Mouse (Mus musculus) lung, embryonic 15.5 days (tissue): ENCODE results near the gene Alg12. TPM values are rescaled to one million over a fixed set of nuclear protein-coding genes. Genes with fewer than 3 reads are reported as not detected.

Experiments used
- ATAC-seq: fragments of 200-750 bp; cut with Nextera tagmentation; 2 replicates; pipeline ENCODE4 v1.8.0; 2017; ENCODE audit warnings: moderate number of reproducible peaks, borderline replicate concordance; ENCODE audit not compliant: low FRiP score, low TSS enrichment; ENCODE audit errors: extremely low read depth
- H3K27ac ChIP-seq: fragments of 300-500 bp; sonication (generic); 2 replicates; pipeline ENCODE4 v1.5.1; 2015; ENCODE audit warnings: moderate library complexity, mild to moderate bottlenecking, inconsistent platforms
- H3K27me3 ChIP-seq: fragments of 300-500 bp; sonication (generic); 2 replicates; pipeline ENCODE4 v1.6.1; 2015; ENCODE audit warnings: inconsistent platforms
- H3K36me3 ChIP-seq: fragments of 300-500 bp; sonication (generic); 2 replicates; pipeline ENCODE4 v1.6.1; 2015; ENCODE audit warnings: inconsistent platforms
- H3K4me1 ChIP-seq: fragments of 300-500 bp; sonication (generic); 2 replicates; pipeline ENCODE4 v1.6.1; 2015; ENCODE audit warnings: inconsistent platforms
- H3K4me2 ChIP-seq: fragments of 300-500 bp; sonication (generic); 2 replicates; pipeline ENCODE4 v1.6.1; 2015; ENCODE audit warnings: inconsistent platforms, mild to moderate bottlenecking, moderate library complexity
- H3K4me3 ChIP-seq: fragments of 300-500 bp; sonication (generic); 2 replicates; pipeline ENCODE4 v1.5.1; 2015; ENCODE audit warnings: mild to moderate bottlenecking, inconsistent platforms
- H3K9ac ChIP-seq: fragments of 300-500 bp; sonication (generic); 2 replicates; pipeline ENCODE4 v1.6.1; 2015; ENCODE audit warnings: inconsistent platforms
- H3K9me3 ChIP-seq: fragments of 300-500 bp; sonication (generic); 2 replicates; pipeline ENCODE4 v1.6.1; 2016; ENCODE audit warnings: inconsistent platforms
- WGBS: fragments of 180-500 bp; shearing (Covaris S2); methylation state at CpG from one replicate; pipeline ENCODE4 v1.1.7; 2015; 5-methylcytosine and 5-hydroxymethylcytosine counted together
- polyA plus RNA-seq: library from polyadenylated mRNA; unstranded; fragments of >200 nt; fragmentation: Nextera tagmentation; extraction: Ambion mirVana; gene quantifications from 2 replicates; pipeline ENCODE4 v1.2.1, GENCODE M21; 2015

Alg12 gene
- 11.7 and 14.4 TPM in 2 replicates for polyA plus RNA-seq

DNA sequence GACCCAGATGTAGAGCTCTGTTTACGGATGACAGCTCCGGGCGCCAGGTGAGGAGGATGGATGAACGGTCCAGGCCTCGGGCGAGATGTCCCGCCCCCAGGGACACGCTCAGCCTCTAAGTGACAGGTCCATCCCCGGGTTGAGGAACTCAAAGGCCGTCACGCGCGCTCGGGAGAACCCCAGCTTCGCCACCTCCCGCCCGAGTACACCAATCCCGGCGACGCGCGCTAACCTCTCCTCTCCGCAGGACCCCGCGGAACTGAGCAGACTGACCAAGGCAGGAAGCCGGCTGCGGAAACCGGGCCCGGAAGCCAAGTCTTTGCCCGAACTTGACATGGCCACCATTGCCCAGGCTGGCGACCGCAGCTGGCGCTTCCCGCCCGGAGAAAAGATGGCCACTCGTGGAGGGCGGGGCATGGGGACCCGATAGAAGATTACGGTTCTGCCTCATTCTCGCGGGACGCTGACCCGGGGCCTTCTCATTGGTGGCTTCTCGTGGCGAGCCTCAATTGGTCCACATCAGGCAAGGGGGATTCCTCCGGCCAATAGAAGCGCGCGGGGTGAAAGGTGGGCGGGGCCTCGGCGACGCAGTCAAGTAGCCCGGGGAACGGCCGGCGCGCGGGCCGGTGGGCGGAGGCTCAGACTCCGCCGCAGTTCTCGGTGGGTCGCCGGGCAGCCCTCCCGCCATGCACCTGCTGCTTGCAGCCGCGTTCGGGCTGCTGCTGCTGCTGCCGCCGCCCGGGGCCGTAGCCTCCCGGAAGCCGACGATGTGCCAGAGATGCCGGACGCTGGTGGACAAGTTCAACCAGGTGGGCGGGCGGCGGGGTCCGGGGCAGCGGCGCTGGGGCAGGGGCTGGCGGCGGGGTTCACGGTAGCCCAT lies at the start of gene Alg12, which contains the start of gene Creld2:
Gene Alg12, minus strand, starts transcription at position 293 of the 880 bp plus-strand sequence.
Gene Creld2, plus strand, starts transcription at position 621 of the 880 bp plus-strand sequence.
- Histone ChIP-seq H3K4me1 (peaks cover 20% of the 10 kb centered on the region), H3K4me3 (peak within 1 kb of the TSS; percentile 85), H3K27ac (peak within 1 kb of the TSS; percentile 68), H3K27me3 (no peaks in the 10 kb centered on the region), H3K9me3 (no peaks in the 10 kb centered on the region), H3K36me3 (peaks cover 26% of the 10 kb centered on the region), H3K4me2 (peak within 1 kb of the TSS; percentile 88), H3K9ac (peak within 1 kb of the TSS; percentile 78)
- WGBS = under 1% methylated on average over 85 of the region's 88 CpGs
- peak; percentile 98 for ATAC-seq

DNA sequence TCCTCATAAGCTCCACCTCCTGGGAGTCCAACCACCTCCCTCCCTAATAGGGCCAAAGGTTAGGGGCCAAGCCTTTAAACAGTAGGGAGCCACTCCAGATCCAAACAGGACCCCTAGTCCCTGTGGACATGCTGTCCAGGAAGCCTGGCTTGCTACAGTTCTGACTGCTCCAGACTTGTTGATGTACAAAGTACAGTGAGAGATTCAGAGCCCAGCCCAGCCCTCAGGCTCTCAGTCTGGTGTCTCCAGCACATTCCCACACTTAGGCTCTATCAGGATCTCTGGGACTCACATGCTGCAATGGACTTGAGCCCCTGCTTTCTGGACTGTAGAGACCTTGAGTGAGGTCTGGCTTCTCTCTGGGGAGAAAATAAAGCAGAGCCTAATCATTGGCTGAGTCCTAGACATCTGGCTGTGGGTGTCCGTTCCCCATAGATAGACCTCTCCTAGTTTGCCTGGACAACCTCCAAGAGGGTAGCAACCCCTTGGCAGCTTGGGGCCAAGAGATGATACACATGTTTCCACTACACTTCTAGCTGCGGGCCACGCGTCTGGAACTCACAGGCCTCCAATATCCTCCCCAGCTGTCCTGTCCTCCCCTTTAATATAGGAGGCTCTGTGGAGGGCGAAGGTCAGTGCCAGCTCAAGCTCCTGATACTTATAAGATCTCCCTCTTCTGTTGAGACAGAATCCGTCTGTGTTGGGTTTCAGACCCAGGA lies 49.1 kb upstream of the Alg12 start:
- H3K27me3 ChIP-seq = no peaks in the 10 kb centered on the region
- H3K4me2 ChIP-seq = no peak overlapping the region
- H3K4me3 ChIP-seq = no peak overlapping the region
- ATAC-seq = no peak
- H3K36me3 ChIP-seq = peaks cover 23% of the 10 kb centered on the region
- H3K9ac ChIP-seq = no peak overlapping the region
- H3K4me1 ChIP-seq = peaks cover 46% of the 10 kb centered on the region
- peak overlapping the region; percentile 64 for H3K27ac ChIP-seq
- no peaks in the 10 kb centered on the region for H3K9me3 ChIP-seq
- 79% methylated on average over 6 of the region's 6 CpGs for WGBS

DNA sequence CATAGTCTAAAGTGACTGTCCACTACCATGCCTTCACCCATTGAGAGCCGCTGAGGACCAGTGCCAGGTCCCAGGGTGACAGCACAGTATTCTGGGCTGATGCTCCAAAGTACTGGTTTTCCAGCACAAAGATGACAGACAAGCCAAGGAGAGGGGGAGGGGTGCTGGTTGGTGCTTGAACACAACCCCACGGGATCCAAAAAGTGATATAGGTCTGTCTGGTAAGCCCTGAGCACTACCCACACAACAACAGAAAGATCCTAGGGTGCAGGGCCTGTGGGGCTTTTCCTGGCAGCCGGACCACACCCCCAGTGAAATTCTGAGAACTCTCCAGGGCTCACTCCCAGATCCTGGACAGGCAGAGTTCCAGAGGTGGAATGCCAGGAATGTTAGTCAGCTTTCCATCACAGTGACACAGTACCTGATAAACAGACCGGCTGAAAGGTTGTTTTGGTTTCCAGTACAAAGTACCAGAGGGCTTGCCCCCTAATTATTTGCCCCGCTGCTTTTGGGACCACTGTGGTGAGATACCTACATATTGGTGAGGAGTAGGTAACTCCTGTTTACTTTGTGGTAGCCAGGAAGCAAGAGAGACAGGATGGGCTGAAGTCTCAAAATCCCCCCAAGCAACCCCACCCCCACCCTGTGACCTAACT lies 48.4 kb upstream of the Alg12 start:
- peaks cover 23% of the 10 kb centered on the region for H3K36me3 ChIP-seq
- H3K4me1 ChIP-seq = peaks cover 46% of the 10 kb centered on the region
- H3K27ac ChIP-seq = peak overlapping the region; percentile 64
- 13% methylated on average over 5 of the region's 5 CpGs for WGBS
- H3K4me3 ChIP-seq = no peak overlapping the region
- H3K9ac ChIP-seq = no peak overlapping the region
- no peaks in the 10 kb centered on the region for H3K9me3 ChIP-seq
- ATAC-seq = no peak
- H3K27me3 ChIP-seq = no peaks in the 10 kb centered on the region
- H3K4me2 ChIP-seq = no peak overlapping the region

DNA sequence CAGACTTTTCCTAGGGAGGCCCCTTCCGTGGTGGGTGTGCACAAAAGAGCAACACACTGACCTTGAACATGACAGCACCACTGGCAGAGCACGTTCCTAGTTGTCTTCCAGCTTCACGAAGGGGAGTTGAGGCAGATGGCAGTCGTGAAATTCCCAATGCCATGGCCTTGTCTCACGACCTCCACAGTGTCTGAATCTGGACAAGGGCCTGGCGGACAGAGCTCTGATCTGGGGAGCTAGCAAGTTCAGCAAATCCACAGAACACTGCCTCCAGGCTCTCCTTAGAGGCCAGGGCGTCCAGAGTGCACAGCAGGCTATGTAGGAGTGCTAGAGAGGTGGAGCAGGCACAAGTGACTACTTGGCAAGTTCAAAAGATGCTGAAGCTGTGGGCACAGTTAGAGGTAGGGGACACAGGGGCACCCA lies 47.8 kb upstream of the Alg12 start:
- Histone ChIP-seq H3K4me2 (no peak overlapping the region), H3K27ac (peak overlapping the region; percentile 64), H3K27me3 (no peaks in the 10 kb centered on the region), H3K4me1 (peaks cover 46% of the 10 kb centered on the region), H3K9ac (no peak overlapping the region), H3K9me3 (no peaks in the 10 kb centered on the region), H3K36me3 (peaks cover 23% of the 10 kb centered on the region), H3K4me3 (no peak overlapping the region)
- ATAC-seq = no peak
- WGBS = 34% methylated on average over 7 of the region's 7 CpGs

DNA sequence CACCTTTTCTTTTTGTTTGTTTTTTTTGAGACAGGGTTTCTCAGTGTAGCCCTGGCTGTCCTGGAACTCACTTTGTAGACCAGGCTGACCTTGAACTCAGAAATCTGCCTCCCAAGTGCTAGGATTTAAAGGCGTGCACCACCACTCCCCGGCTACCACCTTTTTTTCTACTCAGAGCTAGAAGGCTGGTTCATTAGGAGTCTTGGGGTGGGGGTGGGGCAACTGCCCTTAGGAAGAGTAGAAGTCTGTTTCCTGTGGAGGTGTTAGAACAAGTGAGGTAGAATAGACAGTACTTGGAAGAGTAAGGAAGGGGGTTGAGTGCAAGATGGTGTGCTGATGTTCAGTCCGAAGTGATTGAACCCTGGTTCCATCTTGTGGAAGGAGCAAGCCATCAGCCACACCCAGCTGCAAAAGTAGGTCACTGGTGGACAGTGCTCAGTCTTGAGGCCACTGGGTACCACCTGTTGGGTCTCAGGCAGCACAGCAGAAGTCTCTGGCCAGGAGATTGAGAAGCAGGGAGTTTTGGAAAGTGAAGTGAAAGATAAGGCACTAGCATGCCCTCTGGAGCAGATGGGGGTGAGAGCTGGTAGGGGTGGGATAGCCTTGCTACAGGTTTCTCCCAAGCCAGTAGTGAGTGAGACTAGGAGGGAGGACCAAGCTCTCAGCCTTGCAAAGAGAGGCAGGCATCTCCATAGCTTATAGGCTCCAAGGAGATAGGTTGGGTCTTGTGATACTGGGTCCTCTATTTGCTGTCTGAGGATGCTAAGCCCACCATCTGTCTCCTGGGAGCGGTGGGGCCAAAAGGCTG lies 47.0 kb upstream of the Alg12 start:
- 63% methylated on average over 4 of the region's 4 CpGs for WGBS
- H3K9me3 ChIP-seq = no peaks in the 10 kb centered on the region
- H3K27ac ChIP-seq = peak overlapping the region; percentile 64
- no peak overlapping the region; the same call in 1 of the 2 replicates for H3K9ac ChIP-seq
- no peak overlapping the region for H3K4me3 ChIP-seq
- peaks cover 52% of the 10 kb centered on the region for H3K4me1 ChIP-seq
- no peak overlapping the region for H3K4me2 ChIP-seq
- H3K36me3 ChIP-seq = peaks cover 23% of the 10 kb centered on the region
- no peaks in the 10 kb centered on the region for H3K27me3 ChIP-seq
- ATAC-seq = no peak

DNA sequence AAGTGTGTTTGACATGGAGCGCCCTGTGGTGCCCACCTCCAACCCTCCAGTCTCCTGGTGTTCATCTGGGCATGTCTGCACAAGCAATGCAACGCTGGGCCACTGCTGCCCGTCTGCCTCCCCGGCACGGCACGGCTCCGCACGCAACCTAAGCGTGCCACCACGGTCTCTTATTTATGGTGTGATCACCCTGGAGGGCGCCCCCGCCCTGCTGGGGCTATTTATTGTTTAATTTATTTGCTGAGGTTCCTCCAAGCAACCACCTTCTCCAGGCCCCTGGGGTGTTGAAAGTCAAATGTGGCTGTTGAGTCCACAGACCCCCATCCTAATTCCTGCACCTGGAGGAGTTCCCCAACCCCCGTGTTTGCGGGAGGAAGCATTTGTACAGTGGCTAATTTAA lies 45.9 kb upstream of the Alg12 start:
- WGBS = 84% methylated on average over 14 of the region's 14 CpGs
- peaks cover 23% of the 10 kb centered on the region for H3K36me3 ChIP-seq
- H3K4me1 ChIP-seq = peaks cover 54% of the 10 kb centered on the region
- H3K4me3 ChIP-seq = peak overlapping the region; percentile 96
- no peaks in the 10 kb centered on the region for H3K27me3 ChIP-seq
- no peak for ATAC-seq
- no peak overlapping the region for H3K27ac ChIP-seq
- H3K9me3 ChIP-seq = no peaks in the 10 kb centered on the region
- H3K9ac ChIP-seq = peak overlapping the region; percentile 96; the same call in 1 of the 2 replicates
- peak overlapping the region; percentile 92 for H3K4me2 ChIP-seq

DNA sequence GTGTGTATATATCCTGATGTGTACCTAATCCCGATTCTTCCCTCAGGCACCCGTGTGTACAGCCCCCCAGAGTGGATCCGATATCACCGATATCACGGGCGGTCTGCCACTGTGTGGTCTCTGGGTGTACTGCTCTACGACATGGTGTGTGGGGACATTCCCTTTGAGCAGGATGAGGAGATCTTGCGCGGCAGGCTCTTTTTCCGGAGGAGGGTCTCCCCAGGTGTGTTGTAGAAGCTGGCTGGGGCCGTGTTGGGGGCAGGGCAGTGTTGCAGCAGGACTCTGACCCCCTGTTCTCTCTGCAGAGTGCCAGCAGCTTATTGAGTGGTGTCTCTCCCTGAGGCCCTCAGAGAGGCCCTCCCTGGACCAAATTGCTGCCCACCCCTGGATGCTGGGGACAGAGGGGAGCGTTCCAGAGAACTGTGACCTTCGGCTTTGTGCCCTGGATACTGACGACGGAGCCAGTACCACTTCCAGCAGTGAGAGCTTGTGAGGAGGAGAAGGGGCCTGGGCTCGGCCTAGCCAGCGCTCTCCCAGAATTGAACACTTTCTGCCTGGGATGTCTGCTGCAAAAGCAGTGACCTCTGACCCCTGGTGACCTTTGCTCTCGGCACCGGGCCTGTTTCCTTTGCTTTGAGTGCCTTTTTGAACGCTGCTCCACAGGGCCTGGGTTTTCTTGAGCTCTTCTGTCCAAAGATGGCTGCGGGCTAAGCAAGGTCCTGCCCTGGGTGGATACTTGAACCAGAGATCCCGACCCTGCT lies 45.3 kb upstream of the Alg12 start:
- H3K9ac ChIP-seq = peak overlapping the region; percentile 96
- H3K9me3 ChIP-seq = no peaks in the 10 kb centered on the region
- H3K27me3 ChIP-seq = no peaks in the 10 kb centered on the region
- 24% methylated on average over 22 of the region's 22 CpGs for whole genome bisulfite sequencing
- H3K4me3 ChIP-seq = peak overlapping the region; percentile 96
- peaks cover 54% of the 10 kb centered on the region for H3K4me1 ChIP-seq
- peaks cover 23% of the 10 kb centered on the region for H3K36me3 ChIP-seq
- peak overlapping the region; percentile 92 for H3K4me2 ChIP-seq
- ATAC-seq = no peak; the same call in 1 of the 2 replicates
- peak overlapping the region; percentile 98 for H3K27ac ChIP-seq

DNA sequence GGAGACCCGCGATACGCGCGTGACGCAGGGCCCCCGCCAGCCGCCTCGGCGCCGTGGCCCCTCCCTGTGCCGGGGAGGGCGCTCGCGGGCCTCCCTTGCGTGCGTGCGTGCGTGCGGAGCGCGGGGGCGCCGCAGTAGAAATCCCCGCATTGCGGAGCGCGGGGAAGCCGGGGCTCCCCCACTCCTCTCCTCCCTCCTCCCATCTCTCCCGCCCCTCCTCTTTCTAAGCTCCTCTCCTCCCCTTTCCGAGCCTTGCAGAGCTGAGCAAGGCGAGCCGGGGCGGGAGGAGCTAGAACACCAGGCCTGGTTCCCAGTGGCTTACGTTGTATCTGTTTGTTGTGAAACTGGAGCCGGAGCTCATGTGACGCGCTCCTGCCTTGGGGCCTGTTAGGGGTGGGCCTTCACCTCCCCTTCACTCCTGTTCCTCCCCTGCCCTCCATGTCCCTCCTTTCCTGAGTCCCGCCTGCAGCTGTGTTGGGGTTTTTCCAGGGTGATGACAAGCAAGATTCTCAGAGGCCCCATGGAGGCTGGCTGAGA lies 44.6 kb upstream of the Alg12 start:
- peak overlapping the region; percentile 92 for H3K4me2 ChIP-seq
- H3K9me3 ChIP-seq = no peaks in the 10 kb centered on the region
- no peaks in the 10 kb centered on the region for H3K27me3 ChIP-seq
- peaks cover 57% of the 10 kb centered on the region for H3K4me1 ChIP-seq
- peaks cover 23% of the 10 kb centered on the region for H3K36me3 ChIP-seq
- peak overlapping the region; percentile 98 for H3K27ac ChIP-seq
- 0% methylated on average over 27 of the region's 39 CpGs for WGBS
- H3K4me3 ChIP-seq = peak overlapping the region; percentile 96
- peak overlapping the region; percentile 96 for H3K9ac ChIP-seq
- peak; percentile 78 for ATAC-seq

DNA sequence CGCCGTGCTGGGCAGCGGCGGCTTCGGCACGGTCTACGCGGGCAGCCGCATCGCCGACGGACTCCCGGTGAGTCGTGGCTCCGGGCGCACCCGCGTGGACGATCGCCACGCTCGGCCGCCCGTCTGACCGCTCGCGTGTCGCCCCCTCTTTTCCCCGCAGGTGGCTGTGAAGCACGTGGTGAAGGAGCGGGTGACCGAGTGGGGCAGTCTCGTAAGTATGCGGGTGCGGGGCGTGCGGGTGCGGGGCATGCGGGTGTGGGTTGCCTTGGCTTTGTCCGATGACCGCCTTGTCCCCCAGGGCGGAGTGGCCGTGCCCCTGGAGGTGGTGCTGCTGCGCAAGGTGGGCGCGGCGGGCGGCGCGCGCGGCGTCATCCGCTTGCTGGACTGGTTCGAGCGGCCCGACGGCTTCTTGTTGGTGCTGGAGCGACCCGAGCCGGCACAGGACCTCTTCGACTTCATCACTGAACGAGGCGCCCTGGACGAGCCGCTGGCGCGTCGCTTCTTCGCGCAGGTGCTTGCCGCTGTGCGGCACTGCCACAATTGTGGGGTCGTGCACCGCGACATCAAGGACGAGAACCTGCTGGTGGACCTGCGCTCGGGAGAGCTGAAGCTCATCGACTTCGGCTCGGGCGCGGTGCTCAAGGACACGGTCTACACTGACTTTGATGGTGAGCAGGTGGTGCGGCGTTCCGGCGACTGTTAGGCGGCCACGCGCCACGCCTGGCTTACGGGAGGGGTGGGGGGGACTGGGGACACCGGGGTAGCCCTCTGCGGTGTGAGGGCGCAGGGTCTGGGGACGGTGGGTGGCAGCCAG lies 44.0 kb upstream of the Alg12 start:
- peak overlapping the region; percentile 98 for H3K27ac ChIP-seq
- H3K9ac ChIP-seq = peak overlapping the region; percentile 96
- peaks cover 56% of the 10 kb centered on the region for H3K4me1 ChIP-seq
- WGBS = under 1% methylated on average over 95 of the region's 98 CpGs
- peak overlapping the region; percentile 96 for H3K4me3 ChIP-seq
- H3K27me3 ChIP-seq = no peaks in the 10 kb centered on the region
- H3K9me3 ChIP-seq = no peaks in the 10 kb centered on the region
- peaks cover 23% of the 10 kb centered on the region for H3K36me3 ChIP-seq
- 0 out of 2 replicates have a peak, but pooled peaks have one; percentile 0 for ATAC-seq
- peak overlapping the region; percentile 92 for H3K4me2 ChIP-seq
